Mouse (Mus musculus) common myeloid progenitor, adult 5-6 weeks (primary cell): ENCODE results near the gene Lrrc1. TPM values are rescaled to one million over a fixed set of nuclear protein-coding genes. Genes with fewer than 3 reads are reported as not detected.
"Not testable (repeated sequence)": the region's sequence is repeated elsewhere in the genome, so short reads cannot be mapped to it uniquely, and the experiment has no call there.

Source experiments
- ATAC-seq: replicated peaks from 2 replicates; pipeline ENCODE4 v1.8.0; 2016; ENCODE audit warnings: low read depth, mild to moderate bottlenecking, moderate TSS enrichment, inconsistent platforms; ENCODE audit not compliant: poor library complexity, severe bottlenecking
- total RNA-seq: library from RNA; stranded (forward); fragments of 200-1000, 187-1606 nt; gene quantifications from 2 replicates; pipeline ENCODE4 v1.2.3, GENCODE M21; 2017

The Lrrc1 gene
- total RNA-seq: 12.2 and 15.8 TPM in 2 replicates

DNA sequence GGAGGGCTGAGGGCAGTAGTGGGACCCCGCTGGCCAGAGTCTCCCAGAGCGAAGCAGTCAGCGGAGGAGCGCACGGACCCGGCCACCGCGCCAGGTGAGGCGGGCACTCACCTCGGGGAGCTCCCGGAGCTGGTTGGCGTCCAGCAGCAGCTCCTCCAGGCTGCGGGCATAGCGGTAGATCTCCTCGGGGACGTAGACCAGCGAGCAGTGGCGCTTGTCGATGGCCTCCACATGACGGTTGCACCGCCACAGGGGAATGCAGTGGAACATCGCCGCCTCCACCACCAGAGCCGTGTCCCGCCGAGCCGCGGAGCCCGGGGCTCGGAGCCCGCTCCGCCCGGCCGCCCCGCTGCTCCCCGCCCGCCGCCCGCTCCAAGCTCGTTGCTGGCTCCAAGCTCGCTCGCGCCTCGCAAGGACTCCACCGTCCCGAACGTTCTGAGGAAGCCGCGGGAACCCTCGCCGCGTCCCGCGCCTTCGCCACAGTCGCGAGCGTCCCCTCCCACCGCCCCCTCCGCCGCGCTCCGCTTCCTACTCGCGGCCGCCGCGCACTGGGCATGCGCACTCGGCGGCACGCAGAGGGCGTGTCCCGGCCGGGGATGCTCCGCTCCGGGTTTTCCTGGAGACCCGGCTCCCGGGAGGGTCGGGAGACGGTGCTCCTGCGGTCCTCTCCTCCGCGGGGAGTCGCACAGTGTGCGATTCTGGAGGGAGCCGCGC, at the start of gene Lrrc1:
Gene Lrrc1 (minus strand): TSS at position 517 of the 714 bp plus-strand sequence.
- peak; percentile 73 for ATAC-seq

DNA sequence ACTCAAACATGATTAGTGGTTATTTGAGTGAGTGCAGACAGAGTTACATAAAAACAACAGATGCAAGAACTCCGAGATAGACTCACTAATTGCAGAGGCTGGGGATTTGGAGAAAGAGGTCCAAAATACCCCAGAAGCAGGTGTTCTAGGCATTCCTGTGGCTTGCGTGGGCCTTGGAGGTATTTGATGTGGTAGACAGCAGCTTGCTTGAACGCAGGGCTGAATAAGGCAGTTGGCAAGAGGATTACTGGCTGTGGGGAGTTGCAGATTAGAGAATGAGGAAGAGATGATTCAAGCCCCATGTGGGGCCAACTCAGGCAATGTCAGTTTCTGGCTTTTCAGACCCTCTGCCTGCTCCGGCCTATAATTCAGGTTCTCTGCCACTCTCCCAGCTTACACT, 47.8 kb upstream of the Lrrc1 start:
- ATAC-seq: peak; percentile 52; the same call in 1 of the 2 replicates

DNA sequence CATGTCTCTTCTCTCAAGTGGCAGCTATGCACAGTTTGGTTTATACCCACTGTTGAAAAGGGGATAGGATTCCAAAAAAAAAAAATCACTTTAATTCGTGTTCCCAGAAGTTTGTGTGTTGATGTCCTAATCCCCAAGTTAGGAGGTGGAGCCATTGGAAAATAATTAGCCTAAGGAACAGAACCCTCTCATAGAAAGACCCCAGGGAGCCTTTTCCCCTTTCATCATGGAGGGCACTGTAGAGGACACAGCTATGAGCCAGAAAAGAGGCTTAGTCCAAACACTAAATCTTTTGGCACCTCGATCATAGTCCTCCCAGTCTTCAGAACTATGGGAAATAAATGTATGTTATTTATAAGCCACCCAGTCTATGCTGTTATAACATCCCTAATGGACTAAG, 44.8 kb upstream of the Lrrc1 start:
- ATAC-seq: no peak

DNA sequence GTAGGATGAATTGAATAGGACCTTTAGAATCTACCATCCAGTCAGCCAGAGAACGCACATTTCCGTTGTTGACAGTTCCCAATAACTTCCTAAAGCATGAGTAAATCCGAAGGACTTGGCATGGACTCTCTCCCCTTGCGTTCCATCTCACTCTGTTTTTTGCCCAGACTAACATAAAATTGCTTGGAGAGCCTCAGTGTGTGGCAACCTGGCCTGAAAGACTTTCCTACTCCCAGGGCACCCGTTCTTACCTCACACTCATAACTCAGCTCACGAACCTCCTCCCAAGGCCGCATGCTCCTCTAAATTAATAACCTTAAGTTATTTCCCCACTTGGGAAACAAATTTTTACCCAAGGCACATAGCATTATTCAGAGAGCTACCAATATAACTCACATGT, 42.9 kb upstream of the Lrrc1 start:
- ATAC-seq: no peak

DNA sequence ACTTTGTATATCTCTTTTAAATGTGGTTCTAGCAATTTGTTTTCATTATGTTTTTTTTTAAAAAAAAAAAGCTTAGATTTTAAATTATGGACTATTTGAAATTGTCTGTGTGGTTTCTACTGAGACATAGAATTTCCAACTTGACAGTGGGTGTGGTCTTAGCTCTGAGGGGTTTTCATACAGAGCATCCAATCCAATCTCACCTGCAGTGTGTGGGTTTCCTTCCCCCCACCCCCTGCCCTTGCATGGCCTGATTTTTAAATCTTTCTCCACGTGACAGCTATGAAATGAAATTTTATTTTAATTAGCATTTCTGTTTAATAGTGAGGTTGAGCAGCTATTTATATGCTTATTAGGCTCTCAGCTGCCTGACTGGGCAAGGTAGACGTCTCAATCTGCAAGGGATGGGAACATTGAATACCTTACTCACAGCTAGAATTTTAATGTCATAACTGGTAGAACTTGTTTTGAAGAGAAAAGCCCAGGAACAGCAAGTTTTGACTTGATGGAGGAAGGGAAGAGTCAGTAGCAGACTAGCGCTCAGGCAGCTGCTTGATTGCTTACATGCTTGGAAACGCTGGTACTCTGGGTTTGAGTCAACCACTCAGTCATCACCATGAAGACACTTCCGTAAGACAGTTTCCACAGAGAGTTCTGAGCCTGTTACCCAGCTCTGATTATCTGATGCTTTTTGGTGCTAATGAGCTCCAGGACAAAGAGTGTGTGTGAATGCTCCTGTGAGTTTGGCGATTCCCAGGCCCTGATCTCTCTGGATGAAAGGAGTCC, 42.3 kb upstream of the Lrrc1 start:
- ATAC-seq: no peak

DNA sequence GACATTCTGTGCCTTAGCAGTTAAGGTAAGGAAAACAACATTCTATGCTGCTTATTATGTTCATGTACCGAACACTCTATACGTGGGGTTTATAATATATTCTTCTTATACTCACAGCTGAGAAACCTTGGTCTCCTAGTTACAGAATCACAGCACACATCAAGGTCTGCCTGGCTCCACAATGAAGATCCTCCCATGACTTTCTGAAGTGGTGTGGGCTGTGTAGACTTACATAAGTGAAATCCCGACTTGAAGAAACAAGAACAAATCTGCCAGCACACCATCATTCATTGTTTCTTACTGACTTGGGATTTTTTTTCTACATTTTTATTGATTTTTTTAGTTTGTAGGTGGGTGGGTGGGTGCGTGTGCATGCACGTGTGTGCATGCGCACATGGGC, 40.1 kb upstream of the Lrrc1 start:
- ATAC-seq: no peak

DNA sequence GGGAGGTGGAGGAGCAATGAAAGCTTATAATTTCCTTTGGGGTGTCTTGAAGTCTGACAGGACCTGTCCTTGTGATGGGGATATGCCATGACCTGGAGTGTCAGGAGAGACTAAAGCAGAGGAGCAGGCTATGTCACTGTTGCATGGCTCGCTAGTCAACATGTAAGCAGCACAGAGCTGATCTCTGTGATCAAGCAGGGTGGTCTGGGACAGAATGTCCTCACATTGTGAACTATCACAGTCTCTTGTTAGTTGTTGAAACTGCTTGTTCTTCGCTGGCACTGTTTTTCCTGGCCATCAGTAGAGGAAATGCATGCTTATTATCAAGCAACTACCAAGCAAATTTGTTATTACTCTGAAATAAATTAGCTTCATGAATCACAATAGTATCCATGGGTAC, 38.6 kb upstream of the Lrrc1 start:
- no peak for ATAC-seq

DNA sequence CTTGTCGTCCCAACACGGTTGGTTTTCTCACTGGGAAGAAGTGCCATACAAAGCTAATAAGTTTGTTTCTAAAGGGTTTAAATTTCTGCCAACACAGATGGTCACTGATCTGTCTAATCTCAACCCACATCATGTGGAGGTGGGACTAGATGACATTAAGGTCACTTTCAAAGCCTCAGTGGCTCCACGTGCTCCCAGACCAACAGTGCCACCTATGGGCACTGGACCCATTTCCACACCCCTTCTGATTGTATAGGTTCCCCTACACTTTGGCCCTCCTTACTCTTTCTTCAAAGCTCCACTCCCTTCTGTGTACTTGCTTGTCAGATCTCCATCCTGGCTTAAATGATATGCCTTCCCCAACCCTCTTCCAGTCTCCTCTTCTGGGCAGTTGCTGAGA, 35.2 kb upstream of the Lrrc1 start:
- ATAC-seq: peak; percentile 63

DNA sequence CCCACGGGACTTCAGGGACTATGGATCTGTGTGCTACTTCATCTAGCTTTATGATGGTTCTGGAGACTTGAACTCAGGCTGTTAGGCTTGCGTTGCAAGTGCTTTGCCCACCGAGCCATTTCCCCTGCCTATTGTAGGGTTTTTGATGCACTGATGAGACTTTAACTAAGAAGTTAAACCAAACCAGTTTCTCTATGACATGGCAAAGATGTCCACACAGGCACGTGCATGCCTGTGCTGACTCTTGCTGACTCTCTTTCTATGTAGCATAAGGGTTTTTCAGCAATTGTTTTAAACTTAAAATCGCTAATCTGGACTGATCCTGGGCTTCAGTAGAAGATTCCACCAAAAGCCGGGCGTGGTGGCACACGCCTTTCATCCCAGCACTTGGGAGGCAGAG, 33.3 kb upstream of the Lrrc1 start:
- ATAC-seq: no peak

DNA sequence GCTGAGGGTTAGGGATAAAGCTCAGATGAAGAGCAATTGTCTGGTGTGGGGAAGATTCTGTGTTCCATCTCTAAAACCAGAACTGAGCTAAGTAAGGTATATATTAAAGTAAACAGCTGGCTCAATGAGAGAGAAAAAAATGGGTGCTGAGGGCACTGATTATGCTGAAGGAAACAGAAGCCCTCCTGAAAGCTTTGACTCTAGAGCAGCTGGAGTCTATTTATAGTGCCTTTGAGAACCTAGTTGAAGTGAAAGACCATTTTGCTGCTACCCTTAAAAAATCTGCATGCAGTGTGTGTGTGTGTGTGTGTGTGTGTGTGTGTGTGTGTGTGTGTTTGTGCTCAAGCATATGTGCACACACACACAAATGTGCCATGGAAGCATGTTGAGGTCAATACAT, 32.7 kb upstream of the Lrrc1 start:
- no peak for ATAC-seq

DNA sequence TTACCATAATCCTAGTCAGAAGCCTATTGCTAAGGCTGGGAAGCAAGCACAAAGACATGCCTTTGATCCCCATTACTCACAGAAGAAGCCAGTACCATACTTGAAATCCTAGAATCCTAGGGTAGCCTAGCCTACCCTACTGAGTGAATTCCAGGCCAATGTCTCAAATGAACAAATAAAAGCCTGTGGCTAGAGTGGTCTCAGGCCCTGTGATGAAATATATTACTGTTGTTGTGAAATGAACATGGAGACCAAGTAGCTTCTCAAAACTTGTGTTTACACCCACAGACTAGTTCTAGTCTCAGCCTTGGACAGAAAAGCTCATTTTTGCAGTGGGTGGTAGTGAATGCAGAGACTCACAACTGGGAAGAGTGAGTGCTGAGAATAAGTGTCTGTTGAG, 31.6 kb upstream of the Lrrc1 start:
- no peak for ATAC-seq

DNA sequence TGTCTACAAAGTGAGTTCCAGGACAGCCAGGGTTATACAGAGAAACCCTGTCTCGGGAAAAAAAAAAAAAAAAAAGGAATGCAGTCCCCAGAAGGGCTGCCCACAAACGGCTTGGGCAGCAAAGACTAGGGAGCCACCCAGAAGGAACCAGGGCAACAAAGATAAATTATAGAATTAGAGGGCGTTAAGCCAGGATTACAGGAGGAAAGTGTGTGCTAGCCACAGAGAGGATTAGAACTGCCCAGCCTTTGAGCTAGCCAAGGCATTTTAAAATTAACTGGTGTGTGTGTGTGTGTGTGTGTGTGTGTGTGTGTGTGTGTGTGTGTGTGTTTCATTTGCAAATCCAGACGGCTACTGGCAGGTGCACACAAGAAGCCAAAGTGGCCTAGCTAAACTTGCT, 30.3 kb upstream of the Lrrc1 start:
- not testable (repeated sequence) for ATAC-seq

DNA sequence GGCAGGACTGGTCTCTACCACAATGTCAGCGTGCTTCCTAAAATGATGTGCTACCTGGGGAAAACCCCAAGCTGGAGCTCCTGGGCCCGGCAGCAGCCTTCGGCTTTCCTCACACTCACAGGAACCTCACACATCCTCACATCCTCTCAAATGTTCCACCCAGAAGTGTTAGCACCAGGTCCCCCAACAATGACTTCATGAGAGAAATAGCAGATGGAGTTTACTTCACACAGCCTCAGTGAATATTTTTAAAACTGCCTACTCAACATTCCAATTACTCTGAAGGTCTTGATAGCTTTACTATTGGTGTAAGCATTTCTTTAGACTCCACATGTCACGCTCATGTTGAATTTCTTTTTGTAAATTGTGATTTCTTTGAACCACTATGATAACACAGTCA, 27.2 kb upstream of the Lrrc1 start:
- no peak for ATAC-seq

DNA sequence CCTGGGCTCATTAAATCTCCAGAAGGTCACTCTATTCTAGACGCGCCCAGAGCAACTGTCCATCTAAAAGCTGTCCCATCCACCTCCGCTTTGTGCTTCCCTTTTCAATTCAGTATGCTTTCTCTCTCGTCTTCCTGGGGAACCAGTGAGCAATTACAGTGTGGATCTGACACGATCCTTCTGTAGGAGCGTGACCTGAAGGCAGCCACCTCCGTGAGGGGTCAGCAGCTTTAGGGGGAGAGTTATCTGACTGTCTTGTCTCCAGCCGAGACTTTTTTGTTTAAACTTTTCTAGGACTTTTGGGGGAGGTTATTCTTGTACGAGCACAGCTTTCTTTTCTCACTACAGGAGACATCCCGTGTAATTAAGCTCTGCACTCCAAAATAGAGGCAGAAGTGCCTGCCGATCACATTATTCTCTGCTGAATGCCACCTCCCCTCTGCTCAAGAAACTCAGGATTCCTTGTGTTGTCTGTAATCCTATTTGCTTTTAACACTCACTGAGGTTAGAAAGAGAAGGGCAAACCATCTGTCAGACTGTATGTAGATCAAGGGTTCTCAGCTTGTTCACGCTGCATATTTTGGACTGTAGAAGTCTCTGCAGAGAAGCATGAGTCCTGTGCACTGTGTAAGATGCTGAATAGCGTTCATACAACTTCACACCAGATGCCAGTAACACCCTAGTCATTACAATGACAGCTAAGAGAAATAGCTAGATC, 24.3 kb upstream of the Lrrc1 start:
- no peak for ATAC-seq

DNA sequence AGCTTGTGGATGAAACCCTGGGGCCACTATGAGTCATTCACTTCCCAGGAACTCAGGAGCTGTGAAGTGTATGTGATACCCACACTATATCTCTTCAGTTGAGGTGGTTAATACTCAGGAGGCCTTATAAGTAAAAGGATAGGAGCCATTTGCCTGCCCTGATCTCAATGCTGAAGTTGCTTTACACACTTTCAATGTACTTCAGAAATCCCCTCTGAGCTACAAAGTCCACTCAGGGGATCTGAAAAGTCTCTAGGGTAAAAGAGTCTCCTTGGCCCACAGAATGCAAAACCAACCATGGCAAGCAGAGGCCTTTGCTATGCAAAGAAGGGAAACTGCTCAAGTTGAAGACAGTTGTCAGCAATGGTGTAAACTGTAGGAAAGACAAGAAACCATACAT, 17.2 kb upstream of the Lrrc1 start:
- ATAC-seq: no peak

DNA sequence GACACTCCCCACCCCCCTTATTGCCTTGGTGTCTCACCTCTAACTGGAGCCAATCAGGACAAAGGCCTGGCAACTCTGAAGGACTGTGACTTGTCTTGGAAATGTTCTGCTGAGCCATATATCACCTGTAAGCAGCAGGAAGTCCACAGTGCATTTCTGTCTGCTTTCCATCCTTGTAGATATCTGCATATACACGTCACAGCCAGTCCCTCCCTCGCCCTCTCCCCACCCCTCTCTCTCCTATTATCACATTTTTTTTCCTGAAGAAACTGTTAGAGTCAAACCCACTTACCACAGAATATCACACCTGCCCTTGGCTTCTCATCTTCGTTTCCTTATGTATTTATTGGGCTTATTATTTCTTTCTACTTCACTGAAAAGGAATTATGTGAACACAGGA, 13.3 kb upstream of the Lrrc1 start:
- no peak for ATAC-seq

DNA sequence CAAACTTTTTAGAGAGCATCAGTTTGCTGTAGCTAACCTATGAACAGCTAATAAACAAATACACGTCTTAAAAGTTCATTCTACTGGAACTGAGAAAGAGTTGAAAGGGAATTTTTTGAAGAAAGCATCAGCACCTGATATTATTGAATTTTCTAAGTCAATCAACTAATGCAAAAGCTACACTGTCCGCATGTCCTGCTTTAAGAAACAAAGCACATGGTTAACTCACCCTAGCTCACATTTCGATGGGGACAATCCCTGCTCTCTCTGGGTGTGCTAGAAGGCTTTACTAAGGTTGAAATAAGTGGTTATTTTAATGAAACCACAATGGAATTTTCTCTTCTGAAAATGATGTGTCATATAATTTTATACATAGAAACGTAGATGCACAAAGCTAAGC, 12.5 kb upstream of the Lrrc1 start:
- no peak for ATAC-seq

DNA sequence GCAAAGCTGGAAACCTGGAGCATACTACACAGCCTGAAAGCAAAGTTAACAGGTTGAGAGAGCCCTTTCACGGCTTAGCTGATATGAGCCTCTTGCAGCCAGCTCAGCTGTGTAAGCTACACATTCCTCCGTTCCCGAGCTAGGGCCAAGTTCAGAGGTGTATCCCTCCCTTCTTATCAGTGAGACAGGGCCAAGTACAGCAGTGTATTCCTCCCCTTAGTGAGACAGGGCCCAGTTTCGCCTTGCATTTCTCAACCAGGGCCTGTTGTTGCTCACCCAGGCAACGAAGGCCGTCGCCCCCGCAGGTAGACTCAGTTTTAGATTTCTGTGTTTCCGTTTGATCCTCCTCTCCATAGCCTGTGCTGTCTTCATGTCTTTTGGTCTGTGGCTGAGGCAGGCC, 11.8 kb upstream of the Lrrc1 start:
- ATAC-seq: no peak

DNA sequence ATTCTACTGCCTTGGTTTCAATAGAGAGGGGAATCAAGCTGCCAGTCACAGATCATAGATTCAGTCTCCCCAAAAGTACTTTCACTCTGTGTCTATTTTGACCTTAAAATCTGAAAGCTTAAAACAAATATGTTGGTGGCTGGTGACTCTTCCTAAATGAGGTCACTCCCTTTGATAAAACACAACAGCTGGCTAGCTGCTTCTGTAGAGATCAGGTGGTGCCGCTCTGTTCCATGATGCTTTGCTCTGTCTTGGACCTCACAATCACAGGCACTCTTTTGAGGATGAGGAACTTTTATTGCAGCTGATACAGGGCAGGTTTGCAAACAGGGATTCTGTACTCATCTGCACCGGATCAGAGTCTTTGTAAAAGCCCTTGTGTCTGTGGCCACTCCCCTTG, 8.8 kb upstream of the Lrrc1 start:
- no peak for ATAC-seq

DNA sequence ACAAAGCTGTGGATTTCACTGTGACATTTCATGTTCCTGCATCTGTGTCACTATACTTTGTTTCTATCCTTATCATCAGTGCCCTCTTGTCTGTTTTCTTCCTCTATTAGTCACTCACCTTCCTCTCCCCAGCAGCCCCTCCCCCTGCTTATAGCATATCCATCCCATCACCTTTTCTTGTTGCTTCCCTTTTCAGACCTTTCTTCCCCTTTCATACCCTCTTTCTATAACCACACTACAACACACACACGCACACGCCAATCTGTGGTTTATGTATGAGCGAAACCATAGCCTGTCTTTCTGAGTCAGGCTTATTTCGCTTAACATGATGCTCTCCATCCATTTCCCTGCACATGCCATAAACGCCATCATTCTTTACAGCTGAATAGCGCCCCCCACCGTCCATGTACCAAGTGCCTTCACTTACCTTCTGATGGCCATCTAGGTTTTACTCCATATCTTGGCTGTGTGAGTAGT, 6.4 kb upstream of the Lrrc1 start:
- peak; percentile 98 for ATAC-seq

DNA sequence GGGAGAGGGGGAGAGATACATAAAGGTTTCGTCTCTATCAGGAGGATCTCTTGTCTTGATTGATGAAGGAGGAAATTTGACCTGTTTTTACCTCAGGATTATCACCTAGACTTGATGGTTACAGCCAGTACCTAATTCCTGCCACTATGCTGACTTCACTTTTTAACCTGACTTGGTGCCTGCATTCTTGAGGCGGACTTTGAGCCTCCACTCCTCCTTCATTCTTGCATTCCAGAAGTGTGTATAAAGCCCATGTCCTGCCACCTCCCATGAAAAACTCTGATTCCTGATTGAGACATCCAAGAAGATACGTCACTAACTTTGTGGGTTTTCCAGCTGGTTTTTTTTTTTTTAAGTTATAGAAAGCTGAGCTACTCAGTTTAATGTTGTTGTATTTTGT, 1.3 kb upstream of the Lrrc1 start:
- ATAC-seq: no peak
